Mouse (Mus musculus) frontal cortex, adult 2 months (tissue): Measurements from ENCODE around the gene Sinhcaf. TPM values are rescaled to one million over a fixed set of nuclear protein-coding genes. Genes with fewer than 3 reads are reported as not detected.
"Not testable (repeated sequence)": the region's sequence is repeated elsewhere in the genome, so short reads cannot be mapped to it uniquely, and the experiment has no call there.

ENCODE experiments used
- DNase-seq, 2 experiments: peaks; one replicate each; pipeline ENCODE4 v3.0.0; 2022; ENCODE audit warnings: low spot score in 1 of 2; ENCODE audit errors: extremely low spot score in 1 of 2
- polyA plus RNA-seq: library from polyadenylated mRNA; depleted of rRNA; stranded (reverse); fragments of >200 nt; gene quantifications from 2 replicates; pipeline ENCODE4 v1.2.3, GENCODE M21; 2012

Sinhcaf gene
- polyA plus RNA-seq, 1 experiment: 2.3 TPM

DNA sequence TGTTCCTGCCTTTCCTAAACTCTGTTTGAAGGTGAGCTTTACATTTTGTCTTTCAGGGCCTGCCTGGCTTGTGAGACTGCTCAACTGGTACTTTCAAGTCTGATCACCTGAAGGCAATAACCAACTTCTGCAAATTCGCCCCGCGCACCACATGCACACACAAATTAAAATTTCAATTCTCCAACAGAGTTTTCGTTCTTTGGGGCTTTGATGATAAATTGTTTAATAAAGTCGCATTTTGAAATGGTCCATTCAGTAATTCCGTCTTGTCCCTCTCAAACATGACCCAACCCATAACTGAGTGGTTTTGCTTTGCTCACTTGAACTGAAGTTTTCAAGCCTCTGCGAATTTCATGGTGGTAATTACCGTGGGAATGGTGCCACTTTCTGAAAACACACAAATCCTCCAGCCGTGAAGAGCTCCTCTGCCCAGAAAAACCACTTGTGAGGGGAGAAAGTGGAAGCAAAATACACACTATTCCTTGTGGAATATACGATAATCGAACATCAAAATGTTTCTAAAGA lies 676 bp upstream of the Sinhcaf start:
- DNase-seq: no peak

DNA sequence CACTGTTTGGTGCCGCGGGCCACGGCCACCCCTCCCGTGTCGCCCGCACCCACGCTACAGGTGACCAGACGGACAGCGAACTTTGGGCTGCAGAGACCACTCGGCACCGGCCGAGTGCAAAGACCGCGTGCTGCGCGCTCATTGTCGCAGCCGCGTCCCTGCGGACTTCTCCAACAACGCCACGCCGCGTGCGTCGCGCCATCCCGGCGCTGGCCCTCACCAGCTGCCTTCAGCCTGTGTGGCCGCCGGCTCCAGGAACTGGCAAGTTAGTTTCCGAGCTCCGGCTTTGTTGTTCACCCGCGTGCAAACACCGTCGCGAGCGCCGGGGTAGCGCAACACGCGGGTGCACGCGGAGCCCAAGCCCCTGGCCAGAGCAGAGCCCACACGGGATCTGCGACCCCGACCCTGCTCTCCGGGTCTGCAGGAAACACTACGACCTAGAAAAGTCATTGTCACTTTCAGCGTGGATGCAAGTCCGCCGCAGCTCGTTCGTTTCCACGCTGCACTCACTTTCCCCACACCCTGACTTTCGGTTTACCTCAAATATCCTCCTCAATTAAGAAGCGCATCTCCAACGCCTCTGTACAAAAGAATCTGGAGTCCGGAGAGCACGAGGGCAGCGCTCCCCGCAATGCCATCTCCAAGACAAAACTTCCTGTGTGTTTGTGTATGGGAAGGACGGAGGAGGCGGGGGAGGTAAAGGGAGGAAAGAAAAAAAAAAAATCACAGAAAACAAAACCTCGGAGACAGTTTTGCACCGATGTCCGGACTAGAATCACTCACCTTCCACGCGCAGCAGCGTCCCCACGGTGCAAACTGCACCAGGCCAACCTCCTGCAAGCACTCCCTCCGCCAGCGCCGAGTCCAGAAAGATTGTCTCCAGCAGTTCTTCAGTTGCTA lies 508 bp downstream of the Sinhcaf start:
- peak in 1 of 2 experiments; percentile 6 for DNase-seq

DNA sequence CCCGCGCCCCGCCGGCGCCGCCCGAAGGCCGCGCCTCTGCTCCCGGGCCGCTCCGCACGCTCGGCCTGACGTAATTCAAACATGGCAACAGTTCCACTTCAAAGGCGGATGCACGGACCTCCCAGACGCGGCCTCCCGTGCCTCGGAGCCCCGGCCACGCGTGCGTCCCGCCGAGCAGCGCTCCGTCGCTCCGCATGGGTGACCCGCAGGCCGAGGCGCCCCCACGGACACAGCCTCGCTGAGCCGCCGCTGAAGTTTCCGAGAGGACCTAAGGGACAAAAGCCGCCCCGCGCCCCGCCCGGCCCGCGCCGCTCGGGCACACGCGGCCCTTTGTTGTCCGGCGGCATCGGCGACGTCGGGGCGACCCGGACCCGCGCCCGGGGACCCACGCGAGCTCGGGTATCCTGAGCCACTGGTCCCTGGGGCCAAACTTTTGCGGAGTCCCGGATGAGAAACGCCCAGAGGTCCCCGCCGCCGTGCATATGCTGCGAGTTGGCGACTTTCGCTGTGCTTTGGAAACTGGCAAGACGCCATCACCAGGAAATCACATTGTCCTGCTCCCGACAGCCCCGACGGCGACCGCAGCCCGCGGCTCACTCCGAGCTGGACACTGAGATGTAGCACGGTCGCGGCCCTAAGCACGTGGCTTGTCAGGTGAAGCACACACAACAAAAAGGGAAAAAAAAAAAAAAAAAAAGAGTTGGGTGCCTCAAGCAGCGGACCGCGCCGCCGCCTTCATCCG lies 1.3 kb downstream of the Sinhcaf start:
- peak in 1 of 2 experiments; percentile 10 for DNase-seq

DNA sequence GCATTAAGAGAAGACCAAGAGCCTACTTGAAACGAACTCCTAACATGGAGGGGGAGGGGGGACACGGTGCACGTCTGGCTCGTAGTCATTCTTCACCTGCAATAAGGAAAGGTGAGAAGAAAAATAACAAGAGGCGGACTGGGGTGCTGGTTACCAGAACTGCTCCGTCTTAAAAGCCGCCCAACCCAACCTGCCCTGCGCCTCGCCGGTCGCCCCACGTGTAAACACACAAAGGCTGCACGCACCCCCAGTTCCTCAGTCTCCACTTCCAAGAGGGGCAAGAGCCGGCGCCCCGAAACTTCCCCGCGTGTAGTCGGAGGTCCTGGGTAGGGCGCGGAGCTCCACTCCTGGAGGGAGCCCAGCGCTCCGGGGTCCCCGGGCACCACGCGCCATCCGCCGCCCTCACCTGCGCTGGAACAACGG lies 1.9 kb downstream of the Sinhcaf start:
- DNase-seq: no peak

DNA sequence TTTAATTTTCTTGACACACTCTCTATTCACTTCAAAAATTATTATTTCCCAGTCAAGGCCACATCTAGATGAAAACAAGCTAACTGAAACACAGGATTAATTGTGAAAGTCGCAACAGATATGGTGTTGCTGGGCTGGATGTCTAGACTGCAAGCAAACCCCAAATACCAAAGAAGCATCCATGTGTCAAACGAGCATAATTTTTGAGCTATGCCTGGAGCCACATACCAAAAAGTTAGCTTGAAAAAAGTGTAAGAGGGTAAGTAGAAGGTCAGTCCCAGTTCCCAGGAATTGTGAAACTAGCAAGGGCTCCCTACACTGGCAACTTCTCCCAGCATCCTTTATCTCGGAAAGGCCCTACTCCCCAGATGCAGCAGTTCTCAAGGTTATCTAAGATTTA lies 2.6 kb downstream of the Sinhcaf start:
- DNase-seq: no peak

DNA sequence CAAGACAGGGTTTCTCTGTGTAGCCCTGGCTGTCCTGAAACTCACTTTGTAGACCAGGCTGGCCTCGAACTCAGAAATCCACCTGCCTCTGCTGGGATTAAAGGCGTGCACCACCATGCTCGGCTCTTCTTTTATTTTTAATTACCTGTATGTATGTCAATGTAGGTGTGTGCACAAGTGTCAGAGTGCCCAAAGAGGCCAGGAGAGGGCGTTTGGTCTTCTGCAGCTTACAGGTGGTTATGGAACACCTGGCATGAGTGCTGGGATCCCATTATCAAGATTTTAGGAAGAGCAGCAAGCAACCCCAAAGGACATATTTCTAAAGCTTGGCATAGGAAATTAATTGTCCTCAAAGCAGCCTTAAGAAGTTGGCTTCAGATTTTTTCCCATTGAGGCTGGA lies 3.9 kb downstream of the Sinhcaf start:
- DNase-seq: no peak

DNA sequence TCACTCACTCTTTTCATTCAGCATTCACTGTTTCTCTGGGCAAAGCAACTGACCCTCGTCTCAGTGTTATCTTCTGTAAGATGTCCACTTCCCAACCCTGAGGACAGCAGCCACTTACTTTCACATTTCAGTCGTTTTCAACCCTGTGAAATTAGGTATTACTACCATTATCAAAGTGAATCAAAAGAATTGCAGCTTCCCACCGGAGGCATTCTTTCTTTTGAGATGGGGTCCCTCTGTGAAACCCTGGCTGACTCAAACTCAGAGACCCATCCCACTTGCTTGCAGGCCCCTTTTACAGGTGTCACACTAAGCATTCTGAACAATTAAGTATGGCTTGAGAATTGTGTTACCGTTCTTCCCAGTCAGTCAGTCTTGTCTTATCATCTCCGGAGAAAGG lies 4.4 kb downstream of the Sinhcaf start:
- DNase-seq: no peak

DNA sequence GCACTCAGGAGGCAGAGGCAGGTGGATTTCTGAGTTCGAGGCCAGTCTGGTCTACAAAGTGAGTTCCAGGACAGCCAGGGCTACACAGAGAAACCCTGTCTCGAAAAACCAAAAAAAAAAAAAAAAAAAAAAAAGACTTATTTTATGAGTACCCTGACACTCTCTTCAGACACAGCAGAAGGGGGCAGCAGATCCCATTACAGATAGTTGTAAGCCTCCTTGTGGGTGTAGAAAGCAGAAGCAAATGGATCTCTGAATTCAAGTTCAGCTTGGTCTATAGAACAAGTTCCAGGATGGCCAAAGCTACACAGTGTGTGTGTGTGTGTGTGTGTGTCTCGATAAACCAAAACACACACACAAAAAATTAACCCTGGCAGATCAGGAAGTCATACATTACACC lies 5.9 kb downstream of the Sinhcaf start:
- DNase-seq: peak in 1 of 2 experiments; percentile 27

DNA sequence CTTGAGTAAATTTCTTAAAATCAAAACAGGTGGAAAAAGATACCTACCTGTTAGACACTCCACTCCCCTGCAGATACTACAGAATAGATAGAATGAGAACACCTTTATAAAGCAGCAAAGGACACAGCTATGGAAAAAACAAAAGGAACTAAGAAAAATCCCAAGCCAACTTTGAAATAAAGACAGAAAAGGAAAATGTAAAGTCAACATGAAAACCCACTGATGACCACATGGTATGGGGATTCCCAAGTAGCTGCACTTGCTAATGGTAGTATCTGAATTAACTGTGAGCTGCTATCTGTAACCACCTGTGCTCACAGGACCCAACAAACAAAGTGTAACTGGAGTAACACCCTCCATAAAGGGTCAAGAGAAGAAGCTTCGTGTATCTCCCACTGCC lies 8.6 kb downstream of the Sinhcaf start:
- no peak for DNase-seq

DNA sequence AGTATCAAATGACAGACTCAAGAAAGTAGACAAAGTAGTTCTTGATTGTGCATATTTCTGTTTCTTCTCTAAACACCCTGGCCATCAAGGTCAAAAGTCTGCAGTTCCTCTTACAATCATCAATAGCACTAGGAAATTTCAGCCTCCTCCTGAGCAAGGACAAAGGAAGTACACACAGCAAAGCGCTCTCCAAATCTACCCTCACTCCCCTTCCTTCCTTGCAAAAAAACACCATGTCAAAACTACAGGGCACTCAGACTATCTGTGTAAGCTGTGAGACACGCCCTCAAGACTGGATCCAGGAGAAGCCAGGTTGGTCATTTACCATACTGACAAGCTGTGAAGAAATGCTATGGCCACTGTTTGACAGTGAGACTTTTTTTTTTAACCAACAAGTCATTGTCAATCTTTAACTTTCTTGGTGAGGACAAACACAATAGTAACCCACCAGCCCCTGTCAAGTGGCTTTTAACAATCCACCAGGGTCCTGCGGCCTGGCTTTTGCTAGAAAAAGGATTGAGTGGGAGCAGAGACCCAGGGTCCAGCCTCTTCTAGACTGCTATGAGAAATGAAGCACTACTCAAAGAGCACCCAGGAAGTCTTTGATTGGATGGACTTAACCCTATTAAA lies 11.2 kb downstream of the Sinhcaf start:
- no peak for DNase-seq

DNA sequence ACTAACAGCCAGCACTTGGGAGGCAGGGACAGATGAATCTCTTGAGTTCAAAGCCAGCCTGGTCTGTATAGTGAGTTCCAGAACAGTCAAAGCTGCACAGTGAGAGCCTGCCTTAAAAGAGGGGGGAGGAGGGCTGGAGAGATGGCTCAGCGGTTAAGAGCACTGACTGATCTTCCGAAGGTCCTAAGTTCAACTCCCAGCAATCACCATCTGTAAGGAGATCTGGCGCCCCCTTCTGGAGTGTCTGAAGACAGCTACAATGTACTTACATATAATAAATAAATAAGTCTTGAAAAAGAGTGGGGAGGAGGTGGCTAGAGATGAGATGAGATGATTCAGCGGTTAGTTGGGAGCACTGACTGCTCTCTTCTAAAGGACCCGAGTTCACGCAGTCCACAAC lies 15.0 kb downstream of the Sinhcaf start:
- DNase-seq: no peak

DNA sequence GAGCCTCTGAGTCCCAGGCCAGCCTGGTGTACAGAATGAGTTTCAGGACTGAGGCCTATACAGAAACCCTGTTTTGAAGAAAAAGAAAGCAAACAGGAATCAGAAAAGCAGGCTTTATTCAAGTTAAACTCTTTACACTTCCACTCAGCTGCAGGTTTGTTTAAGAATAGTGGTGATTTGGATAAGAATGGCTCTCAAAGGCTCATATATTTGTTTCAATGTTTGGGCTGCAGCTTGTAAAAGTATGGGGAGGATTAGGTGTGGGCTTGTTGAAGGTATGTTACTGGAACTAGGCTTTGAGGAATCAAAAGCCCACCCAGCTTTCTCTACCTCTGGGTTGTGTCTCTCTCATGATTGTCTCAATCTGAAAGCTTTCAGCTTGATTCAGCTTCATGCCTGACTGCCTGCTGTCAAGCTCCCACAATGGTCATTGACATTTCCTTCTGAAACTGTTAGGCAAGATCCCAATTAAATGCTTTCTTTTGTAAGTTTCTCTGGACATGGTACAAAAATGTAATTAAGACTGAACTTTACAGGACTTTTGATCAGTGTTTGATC lies 27.3 kb downstream of the Sinhcaf start:
- DNase-seq: no peak

DNA sequence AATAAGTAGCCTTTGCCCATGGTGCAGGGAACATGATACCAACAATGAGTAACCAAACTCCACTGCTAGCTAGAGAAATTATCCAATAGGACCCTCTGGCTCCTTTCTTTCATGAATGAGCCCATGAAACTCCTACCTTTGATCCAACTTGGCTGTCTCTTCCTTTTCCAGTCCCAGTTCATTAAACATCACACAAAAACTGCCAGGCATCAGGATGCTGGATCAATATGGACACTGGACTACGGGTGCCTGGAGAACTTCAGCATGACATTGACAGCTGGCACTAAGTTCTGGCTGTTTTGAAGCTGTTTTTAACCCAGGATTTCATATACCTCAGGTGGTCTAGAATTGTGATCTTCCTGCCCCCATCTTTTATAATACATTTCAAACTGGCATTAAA lies 28.6 kb downstream of the Sinhcaf start:
- no peak for DNase-seq

DNA sequence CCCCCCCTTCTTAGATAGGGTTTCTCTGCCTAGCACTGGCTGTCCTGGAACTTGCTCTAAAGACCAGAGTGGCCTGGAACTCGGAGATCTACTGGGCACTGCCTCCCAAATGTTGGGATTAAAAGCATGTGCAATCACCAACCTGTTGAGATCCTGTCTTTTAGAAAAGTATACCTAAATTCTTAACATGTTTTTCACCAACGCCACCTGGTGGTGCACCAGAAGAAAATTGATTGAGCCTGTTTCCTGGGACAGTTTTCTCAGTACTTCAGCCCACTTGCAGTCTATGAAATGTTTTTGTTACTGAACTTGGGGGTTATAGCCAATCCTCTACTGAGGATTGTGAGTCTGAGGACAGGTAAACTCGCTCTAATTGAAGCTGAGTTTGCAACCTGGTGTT lies 29.4 kb downstream of the Sinhcaf start:
- no peak for DNase-seq

DNA sequence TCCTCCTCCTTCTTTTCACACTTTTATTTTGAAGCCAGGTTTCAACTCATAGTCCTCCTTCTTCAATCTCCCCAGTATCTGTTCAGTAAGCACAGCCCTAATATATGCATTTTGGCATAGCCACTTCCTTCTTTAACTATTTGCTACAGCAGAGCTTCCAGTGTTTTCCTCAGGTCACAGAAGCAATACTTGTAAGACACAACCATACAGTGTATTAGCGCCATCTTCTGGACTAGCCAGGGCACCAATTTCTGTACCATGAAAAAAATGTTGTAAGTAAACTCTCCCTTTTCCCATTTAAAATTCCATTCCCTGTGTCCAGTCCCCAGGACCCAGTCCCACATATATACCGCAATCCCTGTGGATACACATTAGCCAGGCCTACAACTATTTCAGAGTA lies 32.3 kb downstream of the Sinhcaf start:
- DNase-seq: peak; percentile 15 to 78

DNA sequence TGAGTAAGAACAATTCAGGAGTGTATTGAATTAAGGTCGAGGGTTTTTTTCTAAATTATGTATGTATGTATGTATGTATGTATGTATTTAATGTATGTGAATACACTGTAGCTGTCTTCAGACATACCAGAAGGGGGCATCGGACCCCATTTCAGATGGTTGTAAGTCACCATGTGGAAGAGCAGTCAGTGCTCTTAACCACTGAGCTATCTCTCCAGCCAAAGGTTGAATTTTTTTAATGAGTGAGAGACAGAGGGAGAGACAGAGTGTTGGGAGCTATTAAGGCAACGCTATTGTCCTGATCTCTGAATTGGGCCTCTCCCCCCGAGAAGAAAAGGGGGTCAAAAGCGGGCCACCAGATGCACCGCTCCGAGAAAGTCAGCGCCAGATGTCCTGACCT lies 34.4 kb downstream of the Sinhcaf start:
- DNase-seq: not testable (repeated sequence)

DNA sequence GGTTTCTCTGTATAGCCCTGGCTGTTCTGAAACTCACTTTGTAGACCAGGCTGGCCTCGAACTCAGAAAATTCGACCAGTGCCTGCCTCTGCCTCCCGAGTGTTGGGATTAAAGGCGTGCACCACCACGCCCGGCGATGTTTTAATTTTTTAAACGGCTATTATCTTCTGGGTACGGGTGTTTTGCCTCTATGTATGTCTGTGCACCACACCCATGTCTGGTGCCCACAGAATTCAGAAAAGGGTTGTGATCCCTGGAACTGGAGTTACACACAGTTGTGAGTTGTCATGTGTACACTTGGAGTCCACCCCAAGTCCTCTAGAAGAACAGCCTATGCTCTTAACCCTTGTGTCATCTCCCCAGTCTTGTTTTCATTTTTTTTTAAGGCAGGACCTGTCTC lies 39.3 kb downstream of the Sinhcaf start:
- DNase-seq: no peak

DNA sequence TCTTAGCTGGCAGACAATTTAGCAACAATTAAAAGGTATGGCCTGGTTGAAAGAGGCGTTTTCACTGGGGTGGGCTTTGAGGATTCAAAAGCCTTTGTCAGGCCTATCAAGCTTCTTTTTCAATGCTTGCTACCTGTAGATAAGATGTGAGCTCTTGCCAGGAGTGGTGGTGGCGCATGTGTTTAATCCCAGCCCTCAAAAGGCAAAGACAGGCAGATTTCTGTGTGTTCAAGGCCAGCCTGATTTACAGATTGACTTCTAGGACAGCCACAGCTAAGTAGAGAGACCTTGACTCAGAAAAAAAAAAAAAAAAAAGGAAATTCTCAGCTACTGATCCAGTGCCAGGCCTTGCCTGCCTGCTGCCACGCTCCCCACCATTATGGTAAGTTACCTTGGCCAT lies 43.5 kb downstream of the Sinhcaf start:
- DNase-seq: no peak

DNA sequence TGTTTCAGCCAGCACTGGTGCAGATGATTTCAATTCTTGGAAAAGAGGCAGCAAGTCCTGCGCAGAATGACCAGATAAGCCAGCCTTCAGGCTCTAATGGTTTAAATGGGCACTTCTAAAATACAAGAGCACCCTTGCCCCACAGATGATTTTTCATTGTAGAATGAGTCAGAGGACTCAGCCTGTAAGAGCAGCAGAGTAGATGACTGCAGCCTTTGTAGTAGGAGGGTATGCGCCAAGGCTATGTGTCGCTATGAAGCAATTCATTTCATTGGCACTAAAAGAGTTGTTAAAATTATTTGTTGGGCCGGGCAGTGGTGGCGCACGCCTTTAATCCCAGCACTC lies 49.8 kb downstream of the Sinhcaf start:
- no peak for DNase-seq

DNA sequence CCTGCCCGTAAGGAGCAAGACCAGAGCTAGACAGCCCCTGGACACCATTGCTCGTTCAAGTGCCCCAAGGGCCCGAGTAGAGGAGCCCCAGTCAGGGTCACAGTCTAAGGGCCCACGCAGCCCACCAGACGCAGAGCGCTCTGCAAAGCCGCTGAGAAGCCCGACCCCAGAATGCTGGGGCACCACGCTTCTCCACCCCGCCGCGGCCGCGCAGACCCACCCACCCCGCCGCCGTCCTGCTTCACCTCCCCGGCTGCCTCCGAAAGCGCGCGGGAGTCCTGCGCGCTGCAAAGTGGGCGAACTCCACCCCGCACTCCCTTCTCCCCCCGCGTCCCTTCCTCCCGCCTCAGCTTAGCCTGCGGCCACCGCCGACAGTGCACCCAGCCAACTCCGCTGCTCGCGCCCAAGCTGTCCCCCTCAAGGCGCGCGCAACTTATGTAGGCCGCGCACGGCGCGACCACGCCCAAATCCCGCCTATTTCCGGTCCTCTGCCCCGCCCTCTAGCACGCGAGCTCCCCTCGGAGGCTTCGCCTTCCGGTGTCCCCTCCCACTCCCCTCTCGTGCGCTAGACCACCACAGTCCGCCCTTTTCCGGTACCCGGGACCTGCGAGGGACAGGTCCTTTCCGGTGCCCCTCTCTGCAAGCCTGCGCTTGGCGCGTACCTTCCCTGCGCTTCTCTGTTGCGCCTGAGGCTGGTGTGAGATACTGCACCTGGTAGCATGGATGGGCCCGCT lies 50.3 kb downstream of the Sinhcaf start, which contains the start of gene Caprin2:
Gene Caprin2, minus strand, starts transcription at position 465 of the 734 bp plus-strand sequence.
- peak; percentile 66 to 92 for DNase-seq
